Mouse (Mus musculus): Measurements from ENCODE around the gene 2310034C09Rik. TPM values are rescaled to one million over a fixed set of nuclear protein-coding genes. Genes with fewer than 3 reads are reported as not detected.
"Not testable (repeated sequence)": the region's sequence is repeated elsewhere in the genome, so short reads cannot be mapped to it uniquely, and the experiment has no call there.

2310034C09Rik gene
- polyA plus RNA-seq (2015; fragmentation: Nextera tagmentation; extraction: Ambion mirVana), result 66.3 and 107 TPM in 2 replicates

- not testable (repeated sequence) for H3K27ac ChIP-seq (replicated peaks); H3K4me1 ChIP-seq; ATAC-seq (ENCODE audit: insufficient number of reproducible peaks, low FRiP score, low TSS enrichment, low read depth); H3K36me3 ChIP-seq; H3K4me2 ChIP-seq (replicated peaks); H3K9ac ChIP-seq; H3K27me3 ChIP-seq; H3K4me3 ChIP-seq (replicated peaks); H3K9me3 ChIP-seq (replicated peaks)
- WGBS, result 89% methylated on average over 3 of the region's 3 CpGs
Observed at GRCm38 (mm10) chr16:88758547-88758946, at the start of gene 2310034C09Rik. 2310034C09Rik (plus strand) TSS chr16:88758847.

- no peak overlapping the region for H3K4me2 ChIP-seq (replicated peaks)
- no peaks in the 10 kb centered on the region for H3K27me3 ChIP-seq
- H3K9ac ChIP-seq, result no peak overlapping the region
- no peak for ATAC-seq (ENCODE audit: insufficient number of reproducible peaks, low FRiP score, low TSS enrichment, low read depth)
- 68% methylated on average over 4 of the region's 4 CpGs for WGBS
- H3K4me3 ChIP-seq (replicated peaks), result no peak overlapping the region
- no peaks in the 10 kb centered on the region for H3K4me1 ChIP-seq
- H3K36me3 ChIP-seq, result no peaks in the 10 kb centered on the region
- no peaks in the 10 kb centered on the region for H3K9me3 ChIP-seq (replicated peaks)
- H3K27ac ChIP-seq (replicated peaks), result no peak overlapping the region
Observed at GRCm38 (mm10) chr16:88710757-88711156, 47.9 kb upstream of the 2310034C09Rik start.

- H3K9ac ChIP-seq, result no peak overlapping the region
- ATAC-seq (ENCODE audit: insufficient number of reproducible peaks, low FRiP score, low TSS enrichment, low read depth), result no peak
- H3K27me3 ChIP-seq, result no peaks in the 10 kb centered on the region
- H3K27ac ChIP-seq (replicated peaks), result no peak overlapping the region
- WGBS, result 83% methylated on average over 6 of the region's 6 CpGs
- H3K4me1 ChIP-seq, result no peaks in the 10 kb centered on the region
- H3K4me3 ChIP-seq (replicated peaks), result no peak overlapping the region
- no peaks in the 10 kb centered on the region for H3K9me3 ChIP-seq (replicated peaks)
- H3K36me3 ChIP-seq, result no peaks in the 10 kb centered on the region
- H3K4me2 ChIP-seq (replicated peaks), result no peak overlapping the region
Observed at GRCm38 (mm10) chr16:88711245-88711644, 47.4 kb upstream of the 2310034C09Rik start.

- no peaks in the 10 kb centered on the region for H3K27me3 ChIP-seq
- no peak overlapping the region for H3K27ac ChIP-seq (replicated peaks)
- H3K4me3 ChIP-seq (replicated peaks), result no peak overlapping the region
- no peaks in the 10 kb centered on the region for H3K9me3 ChIP-seq (replicated peaks)
- H3K4me1 ChIP-seq, result no peaks in the 10 kb centered on the region
- H3K4me2 ChIP-seq (replicated peaks), result no peak overlapping the region
- no peak for ATAC-seq (ENCODE audit: insufficient number of reproducible peaks, low FRiP score, low TSS enrichment, low read depth)
- no peak overlapping the region for H3K9ac ChIP-seq
- no peaks in the 10 kb centered on the region for H3K36me3 ChIP-seq
Observed at GRCm38 (mm10) chr16:88716549-88716948, 42.1 kb upstream of the 2310034C09Rik start.

GRCm38 (mm10) chr16:88720031-88720430 lies 38.6 kb upstream of the 2310034C09Rik start:
- Histone ChIP-seq H3K4me3 (replicated peaks) (no peak overlapping the region), H3K9me3 (replicated peaks) (no peaks in the 10 kb centered on the region), H3K27me3 (no peaks in the 10 kb centered on the region), H3K4me2 (replicated peaks) (no peak overlapping the region), H3K4me1 (no peaks in the 10 kb centered on the region), H3K27ac (replicated peaks) (no peak overlapping the region), H3K36me3 (no peaks in the 10 kb centered on the region), H3K9ac (no peak overlapping the region)
- ATAC-seq (ENCODE audit: insufficient number of reproducible peaks, low FRiP score, low TSS enrichment, low read depth), result no peak
- WGBS, result 24% methylated on average over 1 of the region's 1 CpGs

- 68% methylated on average over 4 of the region's 4 CpGs for WGBS
- no peak within 1 kb of the TSS for H3K4me3 ChIP-seq (replicated peaks)
- no peaks in the 10 kb centered on the region for H3K9me3 ChIP-seq (replicated peaks)
- H3K4me1 ChIP-seq, result no peaks in the 10 kb centered on the region
- no peaks in the 10 kb centered on the region for H3K36me3 ChIP-seq
- H3K27me3 ChIP-seq, result no peaks in the 10 kb centered on the region
- H3K9ac ChIP-seq, result no peak within 1 kb of the TSS
- H3K27ac ChIP-seq (replicated peaks), result no peak within 1 kb of the TSS
- no peak for ATAC-seq (ENCODE audit: insufficient number of reproducible peaks, low FRiP score, low TSS enrichment, low read depth)
- no peak within 1 kb of the TSS for H3K4me2 ChIP-seq (replicated peaks)
Observed at GRCm38 (mm10) chr16:88728812-88729275, 29.8 kb upstream of the 2310034C09Rik start, which contains the start of gene Krtap13-1. Krtap13-1 (plus strand) TSS chr16:88728862.

- H3K4me2 ChIP-seq (replicated peaks), result no peak overlapping the region
- no peak overlapping the region for H3K4me3 ChIP-seq (replicated peaks)
- ATAC-seq (ENCODE audit: insufficient number of reproducible peaks, low FRiP score, low TSS enrichment, low read depth), result no peak
- no peak overlapping the region for H3K27ac ChIP-seq (replicated peaks)
- H3K36me3 ChIP-seq, result no peaks in the 10 kb centered on the region
- H3K27me3 ChIP-seq, result no peaks in the 10 kb centered on the region
- H3K4me1 ChIP-seq, result no peaks in the 10 kb centered on the region
- WGBS, result 38% methylated on average over 2 of the region's 2 CpGs
- no peaks in the 10 kb centered on the region for H3K9me3 ChIP-seq (replicated peaks)
- H3K9ac ChIP-seq, result no peak overlapping the region
Observed at GRCm38 (mm10) chr16:88735391-88735790, 23.3 kb upstream of the 2310034C09Rik start.

GRCm38 (mm10) chr16:88744750-88745340 lies 13.8 kb upstream of the 2310034C09Rik start:
- no peak overlapping the region for H3K27ac ChIP-seq (replicated peaks)
- no peak overlapping the region for H3K4me3 ChIP-seq (replicated peaks)
- 68% methylated on average over 4 of the region's 4 CpGs for WGBS
- no peaks in the 10 kb centered on the region for H3K4me1 ChIP-seq
- no peaks in the 10 kb centered on the region for H3K9me3 ChIP-seq (replicated peaks)
- H3K9ac ChIP-seq, result no peak overlapping the region
- H3K4me2 ChIP-seq (replicated peaks), result no peak overlapping the region
- no peaks in the 10 kb centered on the region for H3K27me3 ChIP-seq
- H3K36me3 ChIP-seq, result no peaks in the 10 kb centered on the region
- no peak for ATAC-seq (ENCODE audit: insufficient number of reproducible peaks, low FRiP score, low TSS enrichment, low read depth)

- no peak overlapping the region for H3K27ac ChIP-seq (replicated peaks)
- ATAC-seq (ENCODE audit: insufficient number of reproducible peaks, low FRiP score, low TSS enrichment, low read depth), result no peak
- WGBS, result 39% methylated on average over 4 of the region's 4 CpGs
Observed at GRCm38 (mm10) chr16:88747943-88748342, 10.7 kb upstream of the 2310034C09Rik start.

GRCm38 (mm10) chr16:88751535-88751934 lies 7.1 kb upstream of the 2310034C09Rik start, which contains the start of gene Krtap13:
Krtap13 (minus strand) TSS chr16:88751635.
- WGBS, result 90% methylated on average over 3 of the region's 3 CpGs
- H3K27ac ChIP-seq (replicated peaks); H3K9me3 ChIP-seq (replicated peaks); H3K36me3 ChIP-seq; H3K9ac ChIP-seq; H3K4me3 ChIP-seq (replicated peaks); H3K27me3 ChIP-seq; H3K4me2 ChIP-seq (replicated peaks); ATAC-seq (ENCODE audit: insufficient number of reproducible peaks, low FRiP score, low TSS enrichment, low read depth); H3K4me1 ChIP-seq: not testable (repeated sequence)

More at GRCm38 (mm10) chr16:88747943-88748342, 10.7 kb upstream of the 2310034C09Rik start:
- Histone ChIP-seq H3K4me3 (replicated peaks) (no peak overlapping the region), H3K27me3 (no peaks in the 10 kb centered on the region), H3K4me2 (replicated peaks) (no peak overlapping the region), H3K9ac (no peak overlapping the region), H3K4me1 (no peaks in the 10 kb centered on the region), H3K9me3 (replicated peaks) (no peaks in the 10 kb centered on the region), H3K36me3 (no peaks in the 10 kb centered on the region)

GRCm38 (mm10) chr16:88774106-88774505 lies 15.5 kb downstream of the 2310034C09Rik start, which contains the start of gene 2310057N15Rik:
2310057N15Rik (minus strand) TSS chr16:88774206.
- H3K27me3 ChIP-seq, result no peaks in the 10 kb centered on the region
- ATAC-seq (ENCODE audit: insufficient number of reproducible peaks, low FRiP score, low TSS enrichment, low read depth), result no peak
- no peaks in the 10 kb centered on the region for H3K9me3 ChIP-seq (replicated peaks)
- H3K36me3 ChIP-seq, result no peaks in the 10 kb centered on the region
- H3K4me2 ChIP-seq (replicated peaks), result no peak within 1 kb of the TSS
- no peak within 1 kb of the TSS for H3K9ac ChIP-seq
- 75% methylated on average over 2 of the region's 2 CpGs for WGBS
- H3K4me3 ChIP-seq (replicated peaks), result no peak within 1 kb of the TSS
- no peaks in the 10 kb centered on the region for H3K4me1 ChIP-seq
- no peak within 1 kb of the TSS for H3K27ac ChIP-seq (replicated peaks)

- Histone ChIP-seq H3K4me3 (replicated peaks) (no peak within 1 kb of the TSS), H3K36me3 (no peaks in the 10 kb centered on the region), H3K27me3 (no peaks in the 10 kb centered on the region), H3K9ac (no peak within 1 kb of the TSS), H3K9me3 (replicated peaks) (no peaks in the 10 kb centered on the region), H3K27ac (replicated peaks) (no peak within 1 kb of the TSS), H3K4me2 (replicated peaks) (no peak within 1 kb of the TSS), H3K4me1 (no peaks in the 10 kb centered on the region)
- WGBS, result 84% methylated on average over 6 of the region's 6 CpGs
- no peak for ATAC-seq (ENCODE audit: insufficient number of reproducible peaks, low FRiP score, low TSS enrichment, low read depth)
Observed at GRCm38 (mm10) chr16:88777596-88777995, 18.9 kb downstream of the 2310034C09Rik start, which contains the start of gene Gm5965. Gm5965 (plus strand) TSS chr16:88777896.
